In genomic region chr10:81174617-81175344, GRCm38 (mm10) we compare ENCODE assay signal across 8 mouse cellular contexts. TPM values are rescaled to one million over a fixed set of nuclear protein-coding genes. Genes with fewer than 3 reads are reported as not detected.
DNase-seq lines count a peak whose midpoint lies in the region; ATAC-seq lines count a peak whose summit lies in the region.

No protein-coding gene starts in this region.

- H3K9ac ChIP-seq in hindbrain, embryonic 12.5 days, result peak overlapping the region; percentile 65

- H3K9me3 ChIP-seq in hindbrain, embryonic 12.5 days (replicated peaks), result no peaks in the 10 kb centered on the region

- peak; percentile 86 for DNase-seq in T-cell, adult 2 months (ENCODE audit: low spot score)
- DNase-seq in cerebellum, postnatal 14 days, result peak; percentile 96 to 97
- DNase-seq in frontal cortex, postnatal 10 days (ENCODE audit: low spot score in 2 of 2), result peak; percentile 76 to 86
- peak; percentile 94 for DNase-seq in layer of hippocampus, postnatal 14 days (ENCODE audit: low spot score in 2 of 2)
- peak; percentile 92 for DNase-seq in lung, postnatal 14 days
- peak; percentile 86 for DNase-seq in ovary, postnatal 14 days (ENCODE audit: low spot score)
- peak; percentile 88 to 93 for DNase-seq in thymus, postnatal 10 days (ENCODE audit: low spot score in 2 of 2)

- H3K4me2 ChIP-seq in hindbrain, embryonic 12.5 days (replicated peaks), result peak overlapping the region; percentile 61

- peaks cover 25% of the 10 kb centered on the region for H3K36me3 ChIP-seq in hindbrain, embryonic 12.5 days

- peak overlapping the region; percentile 35 for H3K4me3 ChIP-seq in hindbrain, embryonic 12.5 days

- H3K4me1 ChIP-seq in hindbrain, embryonic 12.5 days, result peaks cover 42% of the 10 kb centered on the region

- peak; percentile 69 for ATAC-seq in hindbrain, embryonic 12.5 days (ENCODE audit: low FRiP score)

- WGBS in hindbrain, embryonic 12.5 days, result 2% methylated on average over 29 of the region's 29 CpGs

- peak overlapping the region; percentile 97 for H3K27ac ChIP-seq in hindbrain, embryonic 12.5 days

- H3K27me3 ChIP-seq in hindbrain, embryonic 12.5 days, result no peaks in the 10 kb centered on the region

RNA-seq across cellular contexts. Expression of gene Eef2, which starts 1.6 kb away (rescaled TPM):
- polyA plus RNA-seq in hindbrain, embryonic 12.5 days (2016; fragmentation: Nextera tagmentation; extraction: Ambion mirVana), result 539 TPM in 2 replicates
- total RNA-seq in layer of hippocampus, postnatal 14 days (2021), result 1,000 to 10,000 TPM; 1,016 to 1,032 TPM

RNA-seq across cellular contexts. Expression of gene Pias4, which starts 7.1 kb away (rescaled TPM):
- polyA plus RNA-seq in hindbrain, embryonic 12.5 days (2016; fragmentation: Nextera tagmentation; extraction: Ambion mirVana), result 56.7 and 59.2 TPM in 2 replicates
- total RNA-seq in layer of hippocampus, postnatal 14 days (2021), result 10 to 100 TPM; 25.9 to 28.1 TPM

RNA-seq across cellular contexts. Expression of gene Dapk3, which starts 8.0 kb away (rescaled TPM):
- 86.4 and 94.5 TPM in 2 replicates for polyA plus RNA-seq in hindbrain, embryonic 12.5 days (2016; fragmentation: Nextera tagmentation; extraction: Ambion mirVana)
- 10 to 100 TPM; 59.7 to 60.4 TPM for total RNA-seq in layer of hippocampus, postnatal 14 days (2021)

RNA-seq across cellular contexts. Expression of gene 4930442H23Rik, which starts 8.9 kb away (rescaled TPM):
- not detected in 2 replicates for polyA plus RNA-seq in hindbrain, embryonic 12.5 days (2016; fragmentation: Nextera tagmentation; extraction: Ambion mirVana)
- total RNA-seq in layer of hippocampus, postnatal 14 days (2021), result not detected

RNA-seq across cellular contexts. Expression of gene Nmrk2, which starts 27.1 kb away (rescaled TPM):
- polyA plus RNA-seq in hindbrain, embryonic 12.5 days (2016; fragmentation: Nextera tagmentation; extraction: Ambion mirVana), result not detected in 2 replicates
- total RNA-seq in layer of hippocampus, postnatal 14 days (2021), result under 1 TPM in 1 of 2 experiments, not detected in 1; 0.26 TPM

Comparison
In these comparisons a context has a peak if more than half of its experiments do, and no peak if none do; other contexts are left out.
1. Peak in every context shown above with its lines: DNase-seq, ATAC-seq, H3K4me3 ChIP-seq and H3K27ac ChIP-seq.